Mouse (Mus musculus) heart, postnatal 4 days (tissue): ENCODE measurements at regions not wholly inside any gene's neighbourhood (a gene's known extent, or its start where the extent isn't known, plus 50 kb on each side); places are given as distances from the start of the nearest gene placed in this dataset.
"Not testable (repeated sequence)": the region's sequence is repeated elsewhere in the genome, so short reads cannot be mapped to it uniquely, and the experiment has no call there.

Experiments used
- DNase-seq: peaks from one replicate; pipeline ENCODE4 v3.0.0; 2021

DNA sequence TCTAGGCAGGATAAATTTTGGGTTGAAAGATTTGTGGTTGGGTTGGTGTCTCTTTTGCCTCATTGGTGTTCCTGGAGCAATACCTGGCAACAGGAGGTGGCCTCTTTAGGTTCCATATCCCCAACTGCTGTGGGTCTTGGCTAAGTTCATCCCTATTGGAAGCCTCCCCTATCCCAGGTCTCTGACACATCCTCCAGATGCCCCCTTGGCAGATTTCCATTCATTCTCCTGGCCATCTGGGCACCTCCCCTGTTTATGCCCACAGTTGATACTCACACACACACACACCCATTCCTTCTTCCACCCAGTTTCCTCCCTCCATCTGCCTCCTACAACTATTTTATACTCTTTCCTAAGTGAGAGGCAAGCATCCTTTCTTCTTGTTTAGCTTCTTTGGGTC lies 984.9 kb upstream of the Gm12353 start:
- DNase-seq = no peak

DNA sequence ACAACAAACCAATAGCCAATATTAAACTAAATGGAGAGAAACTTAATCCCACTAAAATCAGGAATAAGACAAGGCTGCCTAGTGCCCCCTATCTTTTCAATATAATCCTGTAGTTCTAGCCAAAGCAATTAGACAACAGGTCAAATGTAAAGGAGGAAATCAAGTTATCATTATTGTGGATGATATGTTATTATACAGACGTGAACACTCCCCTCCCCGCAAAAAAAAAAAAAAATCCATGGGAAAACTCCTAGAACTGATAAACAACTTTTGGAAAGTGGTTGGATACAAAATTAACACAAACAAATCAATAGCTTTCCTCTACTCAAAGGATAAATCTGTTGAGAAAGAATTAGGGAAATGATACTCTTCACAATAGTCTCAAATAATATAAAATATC lies 966.2 kb upstream of the Gm12353 start:
- DNase-seq = no peak

DNA sequence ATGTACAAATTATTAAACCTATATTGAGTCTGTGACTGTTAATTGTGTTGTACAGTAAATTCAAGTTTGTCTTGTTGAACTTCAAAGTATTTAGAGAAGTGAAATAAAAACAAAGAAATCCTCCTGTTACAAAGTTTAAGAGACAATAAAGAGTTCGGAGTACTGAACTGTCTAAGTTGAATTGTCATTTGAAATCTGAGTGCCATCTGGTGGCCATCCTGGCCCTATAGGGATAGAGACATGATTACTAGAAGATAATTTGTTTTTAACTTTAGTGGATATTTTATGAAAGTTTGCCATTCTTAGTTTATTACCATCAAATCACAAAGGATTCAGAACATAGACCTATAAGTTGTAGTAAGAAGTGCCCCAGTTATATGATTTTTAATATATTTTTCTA lies 956.1 kb upstream of the Gm12353 start:
- peak; percentile 11 for DNase-seq

DNA sequence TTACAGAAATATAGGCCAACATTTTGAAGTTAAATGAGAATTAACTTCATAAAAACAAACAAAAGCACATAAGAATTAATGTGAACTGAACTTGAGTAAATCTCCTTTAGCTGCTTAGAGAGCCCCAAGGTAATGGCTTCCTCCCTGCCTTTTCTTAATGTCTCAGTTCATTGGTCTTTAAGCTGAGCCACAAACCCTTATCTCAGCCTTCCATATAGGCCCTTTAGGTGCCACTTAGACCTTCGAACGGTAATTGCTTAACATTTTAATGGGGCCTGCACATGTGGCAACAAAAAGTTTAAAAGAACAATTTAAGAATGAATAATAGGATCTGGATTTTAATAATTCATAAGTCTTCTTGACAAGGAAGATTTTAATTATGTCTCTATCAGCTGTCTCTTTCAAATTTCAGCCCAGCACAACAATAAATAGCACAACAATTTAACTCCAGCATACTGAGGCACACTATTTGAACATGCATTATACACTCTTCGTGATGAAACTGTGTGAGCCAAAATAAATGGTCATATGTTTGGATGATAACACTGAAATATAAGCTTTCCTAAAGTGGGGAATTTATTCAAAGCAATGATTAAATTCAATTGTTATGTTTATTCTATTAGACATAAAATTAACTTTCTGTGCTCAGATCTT lies 919.2 kb upstream of the Gm12353 start:
- no peak for DNase-seq

DNA sequence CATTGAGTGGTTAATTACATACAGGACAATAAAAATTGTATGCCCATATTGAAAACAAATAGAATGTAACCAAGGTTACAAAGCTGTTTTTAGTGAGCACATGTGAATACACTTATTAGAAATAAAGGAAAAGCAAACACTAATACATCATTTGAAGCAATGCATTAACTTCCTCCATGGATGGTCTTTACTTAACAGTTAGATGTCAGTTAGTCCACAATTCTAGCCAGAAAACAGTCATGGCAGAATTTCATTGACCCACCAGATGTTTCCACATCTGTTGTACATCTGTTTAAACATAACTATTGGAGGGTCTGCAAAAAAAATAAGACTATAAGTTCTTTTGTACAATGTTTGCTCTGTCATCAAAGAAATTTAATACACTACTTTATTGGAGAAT lies 911.2 kb upstream of the Gm12353 start:
- no peak for DNase-seq

DNA sequence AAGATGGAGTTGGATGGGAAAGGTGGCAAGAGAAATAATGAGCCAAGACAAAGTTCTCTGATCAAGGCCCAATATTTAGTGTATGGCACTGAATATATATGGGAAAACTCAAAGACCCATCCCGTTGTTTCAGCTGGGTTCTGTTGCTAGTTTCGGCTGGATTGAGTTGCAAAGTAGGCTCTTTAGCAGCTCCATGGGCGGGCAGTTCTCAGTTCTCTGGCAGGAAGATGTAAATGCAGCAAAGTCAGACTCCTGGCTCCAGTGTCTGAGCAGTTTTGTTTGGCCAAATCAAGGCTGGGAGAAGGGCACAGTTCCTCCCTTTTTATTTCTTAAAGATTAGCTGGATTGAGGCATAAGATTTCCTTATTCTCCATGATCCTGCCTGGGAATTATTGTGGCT lies 909.0 kb upstream of the Gm12353 start:
- DNase-seq = no peak

DNA sequence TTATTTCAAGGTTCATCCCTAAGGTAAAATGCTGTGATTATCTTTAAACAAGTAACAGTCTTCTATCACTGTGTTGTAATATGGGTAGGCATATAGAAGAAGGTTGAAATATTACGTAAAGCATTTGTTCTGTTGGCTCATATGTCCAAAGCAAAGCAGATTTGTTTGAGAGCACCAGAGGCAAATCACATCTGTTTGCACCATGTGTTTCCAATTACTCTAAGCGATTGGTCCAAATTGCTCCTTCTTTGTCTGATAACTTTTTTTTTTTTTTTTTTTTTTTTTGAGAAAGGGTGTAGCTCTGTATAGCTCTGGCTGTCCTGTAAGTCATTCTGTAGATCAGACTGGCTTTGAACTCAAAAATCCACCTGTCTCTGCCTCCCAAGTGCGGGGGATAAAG lies 861.0 kb upstream of the Gm12353 start:
- no peak for DNase-seq

DNA sequence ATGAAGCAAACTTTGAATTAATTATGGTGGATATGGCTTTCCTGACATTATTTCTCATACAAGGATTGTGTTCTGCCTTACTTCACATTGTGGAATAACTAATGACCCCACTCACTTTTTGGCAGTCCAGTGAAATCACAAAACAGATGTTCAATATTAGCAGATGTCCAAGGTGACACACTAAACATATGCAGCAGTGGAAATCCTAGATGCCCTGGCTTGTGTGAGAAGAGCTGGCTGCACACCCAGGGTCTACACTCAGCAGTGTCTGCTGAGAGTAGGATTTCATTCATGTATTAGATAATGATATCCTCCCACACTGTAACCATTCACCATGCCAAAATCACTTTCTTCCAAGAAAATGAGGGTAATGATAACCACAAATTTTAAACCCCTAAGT lies 816.9 kb upstream of the Gm12353 start:
- no peak for DNase-seq

DNA sequence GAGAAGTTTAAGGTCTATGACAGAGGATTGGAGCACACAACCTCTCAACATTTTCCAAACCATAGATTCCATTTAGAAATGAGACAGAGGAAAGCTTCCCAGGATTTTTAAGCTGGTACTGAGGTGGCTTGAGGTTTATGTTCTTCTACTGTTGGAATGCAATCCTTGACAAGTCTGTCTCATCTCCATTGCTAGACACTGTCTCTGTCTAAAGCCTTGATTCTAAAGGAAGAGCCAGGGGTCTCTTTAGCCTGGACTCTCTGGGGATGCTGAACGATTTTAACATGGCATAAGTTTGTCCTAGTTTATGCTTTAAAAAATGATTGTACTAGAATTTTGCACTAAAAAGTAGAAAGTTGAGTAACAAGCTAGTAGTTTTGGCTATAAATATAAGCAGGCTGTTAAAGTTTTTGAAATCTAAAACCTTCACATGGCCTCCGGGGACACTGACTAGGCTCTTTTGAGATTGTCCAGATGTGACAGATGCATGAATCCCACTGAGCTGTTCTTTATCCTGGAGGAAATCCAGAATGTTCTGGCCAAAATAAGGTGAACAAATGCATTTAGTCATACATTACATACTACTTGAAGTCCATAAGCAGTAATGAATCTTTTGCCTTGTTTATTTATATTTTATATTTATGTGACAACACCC lies 809.4 kb upstream of the Gm12353 start:
- peak; percentile 7 for DNase-seq

DNA sequence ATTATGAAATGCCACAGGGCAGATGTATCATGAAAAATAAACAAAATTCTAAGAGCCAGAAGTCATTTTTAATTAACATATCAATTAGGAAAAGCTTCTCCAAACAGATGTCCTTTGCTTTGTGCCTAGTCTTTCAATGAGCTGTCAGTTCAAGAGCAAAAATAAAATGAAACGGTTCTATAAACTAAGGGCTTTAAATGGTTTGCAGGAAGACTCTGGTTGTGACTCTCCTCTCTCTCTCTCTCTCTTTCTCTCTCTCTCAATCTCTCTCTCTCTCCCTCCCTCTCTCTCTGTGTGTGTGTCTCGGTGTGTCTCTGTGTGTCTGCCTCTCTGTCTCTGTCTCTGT lies 808.9 kb upstream of the Gm12353 start:
- no peak for DNase-seq

DNA sequence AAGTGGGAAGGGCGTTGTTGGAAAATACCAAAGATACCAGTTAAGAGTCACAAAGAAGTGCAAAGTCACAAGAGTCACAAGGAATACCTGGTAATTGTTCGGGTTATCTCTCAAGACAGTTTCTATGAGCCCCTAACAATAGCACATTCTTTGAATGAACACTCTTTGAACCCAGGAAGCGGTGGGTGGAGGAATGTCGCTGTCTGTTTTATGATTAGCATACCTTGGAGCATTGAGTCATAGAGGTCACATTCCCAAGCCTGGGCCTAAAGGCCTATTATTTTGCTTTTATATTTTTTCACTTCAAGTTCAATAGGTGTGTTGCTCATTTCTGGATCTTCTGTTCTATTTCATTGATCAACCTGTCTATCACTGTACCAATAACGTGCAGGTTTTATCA lies 802.1 kb upstream of the Gm12353 start:
- DNase-seq = not testable (repeated sequence)
